Mouse (Mus musculus): ENCODE results near the gene Zfp667.

GRCm38 (mm10) chr7:6258232-6259220, 27.9 kb upstream of the Zfp667 start:
- TF ChIP-seq MAX (IDR thresholded peaks at IDR 0.05) (no peak), CTCF (IDR thresholded peaks at IDR 0.05; ENCODE audit: control insufficient read depth, insufficient read depth, insufficient read length) (no peak)
